Mouse (Mus musculus) spleen, adult 2 months (tissue): ENCODE measurements around the gene Mtch1.

Source experiments
- CTCF ChIP-seq: fragments of 200-500 bp; IDR thresholded peaks from 2 replicates; pipeline ENCODE4 v1.5.1; 2011; ENCODE audit warnings: mild to moderate bottlenecking, inconsistent platforms; ENCODE audit not compliant: insufficient read depth, insufficient read length, insufficient replicate concordance; ENCODE audit errors: extremely low read depth
- POLR2A ChIP-seq: fragments of 200-500 bp; IDR thresholded peaks from 2 replicates; pipeline ENCODE4 v1.6.1; 2011; ENCODE audit warnings: low read depth, low read length, inconsistent platforms

DNA sequence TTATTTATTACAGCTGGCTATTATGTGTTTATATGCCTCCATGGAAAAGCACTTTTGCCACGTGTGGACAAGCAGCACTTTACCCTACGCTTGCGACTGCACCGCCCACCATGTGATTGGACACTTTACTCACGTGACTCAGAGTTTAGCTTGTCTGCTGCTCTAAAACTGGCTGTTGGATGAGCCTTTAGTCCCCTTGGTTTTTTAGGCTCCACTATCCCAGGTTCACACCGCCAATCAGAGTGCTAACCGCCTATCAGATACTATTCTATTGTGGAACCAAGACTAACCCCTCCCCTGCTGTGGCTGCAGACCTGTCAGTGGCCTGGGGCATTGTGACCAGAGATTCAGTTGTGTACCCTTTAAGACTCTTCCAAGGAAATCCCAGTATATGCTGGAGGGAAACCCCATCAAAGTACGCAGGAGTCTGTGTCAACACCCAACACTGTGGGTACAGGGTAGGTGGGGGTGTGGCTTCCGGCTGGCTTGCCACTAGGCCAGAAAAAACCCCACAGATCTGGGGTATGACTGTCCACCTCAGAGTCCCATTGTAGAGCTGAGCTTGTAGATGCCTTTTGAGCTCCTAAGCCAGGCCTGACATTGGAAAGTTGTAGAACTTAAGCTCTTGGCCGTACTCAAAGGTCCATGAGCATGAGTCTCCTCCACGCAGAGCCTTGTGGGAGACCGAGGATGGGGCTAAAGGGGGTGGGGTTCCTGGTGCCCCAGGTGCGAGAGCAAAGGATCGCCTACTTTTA, 45.8 kb upstream of the Mtch1 start:
- TF ChIP-seq POLR2A (no peak), CTCF (no peak)
